Mouse (Mus musculus) gastrocnemius, adult 8-10 months (tissue): ENCODE measurements around the gene Irgc1. TPM values are rescaled to one million over a fixed set of nuclear protein-coding genes. Genes with fewer than 3 reads are reported as not detected.
"Not testable (repeated sequence)": the region's sequence is repeated elsewhere in the genome, so short reads cannot be mapped to it uniquely, and the experiment has no call there.

ENCODE experiments used
- DNase-seq, 2 experiments: peaks; one replicate each; pipeline ENCODE4 v3.0.0; 2022; ENCODE audit warnings: low spot score in 2 of 2
- total RNA-seq, 4 experiments: library from RNA; stranded (reverse); gene quantifications; 2 replicates each; pipeline ENCODE4 v1.2.4; 2022

Gene Irgc1
- total RNA-seq, 4 experiments from 2014 or later, result not detected

DNA sequence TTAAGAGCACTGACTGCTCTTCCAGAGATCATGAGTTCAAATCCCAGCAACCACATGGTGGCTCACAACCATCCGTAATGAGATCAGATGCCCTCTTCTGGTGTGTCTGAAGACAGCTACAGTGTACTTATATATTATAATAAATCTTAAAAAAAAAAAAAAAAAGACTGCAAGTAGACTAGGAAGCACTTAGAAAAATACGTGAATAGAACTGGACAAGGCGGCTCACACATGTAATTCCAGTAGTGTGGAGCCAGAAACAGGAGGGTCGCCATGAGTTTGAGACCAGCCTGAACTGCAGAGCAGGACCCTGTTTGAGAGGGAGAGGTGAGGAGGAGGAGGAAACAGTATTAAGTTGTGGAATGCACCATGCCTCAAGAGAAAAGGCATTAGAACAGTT lies 51.6 kb downstream of the Irgc1 start:
- DNase-seq, result not testable (repeated sequence)

DNA sequence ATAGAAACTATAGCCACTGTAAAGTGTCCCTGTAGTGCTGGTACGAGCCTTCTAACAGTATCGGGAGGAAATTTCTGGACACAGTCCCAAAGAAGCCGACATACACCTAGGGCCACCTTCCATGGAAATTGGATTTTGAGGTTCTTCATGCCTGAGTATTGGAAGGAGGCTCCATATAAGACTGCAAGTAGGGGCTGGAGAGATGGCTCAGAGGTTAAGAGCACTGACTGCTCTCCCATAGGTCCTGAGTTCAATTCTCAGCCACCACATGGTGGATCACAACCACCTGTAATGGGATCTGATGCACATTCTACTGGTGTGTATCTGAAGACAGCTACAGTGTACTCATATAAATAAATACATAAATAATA lies 52.0 kb downstream of the Irgc1 start:
- no peak for DNase-seq

DNA sequence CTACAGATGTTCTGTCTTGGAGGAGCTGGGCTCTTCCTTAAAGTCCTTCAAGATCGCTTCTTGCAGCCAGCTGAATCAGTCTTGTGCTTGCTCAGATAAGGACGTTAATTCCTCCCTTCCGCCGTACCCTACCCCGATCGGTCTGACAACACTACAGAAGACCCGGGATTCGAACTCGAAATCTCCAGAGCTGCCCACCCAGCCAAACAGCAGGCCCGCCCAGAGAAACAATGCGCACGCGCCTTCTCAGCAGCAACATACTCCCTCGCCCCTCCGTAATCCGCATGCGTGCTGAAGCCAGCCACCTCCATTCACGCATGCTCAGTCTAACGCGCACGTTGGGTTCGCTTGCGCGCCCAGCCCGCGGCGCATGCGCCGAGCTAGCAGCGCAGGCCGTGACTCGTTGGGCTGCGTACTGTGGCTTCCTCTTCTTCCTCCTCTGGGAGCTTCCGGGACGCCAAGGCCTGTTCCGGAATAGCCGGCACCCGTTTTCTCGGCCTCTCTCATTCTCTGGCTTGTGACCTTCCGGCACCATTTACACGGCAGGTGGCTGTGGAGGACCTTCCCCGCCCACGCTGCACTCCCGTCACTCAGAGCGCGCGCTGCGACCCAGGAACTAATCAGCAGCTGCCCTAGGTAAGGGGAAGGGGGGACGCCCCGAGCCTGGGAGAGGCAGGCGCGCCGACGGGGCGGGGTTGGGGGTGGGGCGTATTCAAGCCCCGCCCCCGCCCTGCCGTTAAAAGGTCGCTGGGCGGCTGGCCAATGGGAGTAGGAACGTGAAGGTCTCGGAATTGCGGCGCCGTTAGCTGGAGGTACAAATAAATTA lies 52.6 kb downstream of the Irgc1 start, which contains the start of gene Smg9:
Gene Smg9 (plus strand): TSS at position 364 of the 826 bp plus-strand sequence.
- peak; percentile 94 to 96 for DNase-seq

DNA sequence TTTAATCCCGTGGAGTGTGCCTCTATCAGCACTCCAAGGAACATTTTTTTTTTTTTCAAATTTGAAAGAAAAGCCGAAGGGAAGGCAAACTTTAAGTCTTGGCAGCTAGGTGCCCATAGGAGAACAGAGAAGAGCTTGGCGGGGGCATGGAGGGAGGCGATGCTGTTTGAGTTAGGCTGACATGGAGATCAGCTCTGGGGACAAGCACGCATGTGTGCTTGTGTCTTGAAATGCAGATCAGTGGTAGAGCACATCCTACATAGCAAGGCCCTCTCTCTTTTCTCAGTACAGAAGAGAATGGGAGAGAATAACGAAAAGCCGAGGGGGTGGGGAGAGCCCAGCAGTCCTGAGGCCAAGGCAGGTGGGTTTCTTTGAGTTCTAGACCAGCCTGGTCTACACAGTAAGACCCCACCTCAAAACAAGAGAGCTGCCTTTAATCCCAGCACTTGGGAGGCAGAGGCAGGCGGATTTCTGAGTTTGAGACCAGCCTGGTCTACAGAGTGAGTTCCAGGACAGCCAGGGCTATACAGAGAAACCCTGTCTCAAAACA lies 53.7 kb downstream of the Irgc1 start:
- DNase-seq, result no peak

DNA sequence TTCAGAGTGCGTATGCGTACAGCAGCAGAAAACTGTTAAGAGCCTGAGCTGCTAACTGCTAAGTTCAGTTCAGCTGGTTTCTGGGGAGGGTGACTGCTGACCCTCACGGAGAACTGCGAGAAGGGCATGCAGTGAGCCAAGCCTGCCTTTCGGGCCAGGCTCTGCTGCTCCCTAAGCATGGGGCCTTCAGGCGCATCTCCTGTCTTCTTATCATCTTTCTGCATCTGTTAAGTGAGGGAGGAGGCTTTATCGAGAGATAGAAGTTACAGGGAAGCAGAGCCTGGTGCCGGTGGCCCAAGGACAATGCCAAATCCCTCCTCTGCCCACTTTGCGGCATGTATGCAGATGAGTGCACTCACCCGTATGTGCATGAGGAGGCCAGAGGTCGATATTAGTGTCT lies 55.3 kb downstream of the Irgc1 start:
- no peak for DNase-seq

DNA sequence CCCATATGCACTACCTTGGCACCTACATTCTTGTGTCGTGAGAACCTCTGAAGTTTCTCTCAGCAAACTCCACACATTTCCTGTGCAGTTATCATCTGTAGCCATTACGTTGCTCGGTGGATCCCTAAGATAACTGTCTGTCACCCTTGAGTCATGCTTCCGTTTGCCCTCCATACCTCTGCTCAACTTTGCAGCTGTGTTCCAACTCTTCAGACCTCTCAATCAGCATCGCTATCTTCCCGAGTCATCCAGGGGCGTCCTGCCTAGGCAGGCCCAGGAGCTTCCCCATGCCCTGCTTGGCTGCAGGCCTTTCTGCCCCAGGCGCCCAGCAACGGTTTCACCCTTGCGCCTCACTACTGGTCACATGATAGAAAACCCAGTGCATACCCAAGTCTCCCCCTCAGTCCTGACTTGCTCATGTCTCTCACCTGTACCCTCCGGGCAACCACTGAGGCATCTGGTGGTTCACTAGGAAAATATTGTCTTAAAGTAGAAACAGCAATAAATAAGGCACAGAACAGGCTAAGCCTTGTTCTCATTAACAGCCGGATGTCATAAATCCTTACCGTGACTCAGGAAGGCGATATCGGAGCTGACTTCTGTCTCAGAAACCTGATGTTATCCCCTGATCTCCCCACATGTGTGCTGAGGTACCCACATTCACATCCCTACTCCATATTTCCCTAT lies 57.5 kb downstream of the Irgc1 start:
- no peak for DNase-seq

DNA sequence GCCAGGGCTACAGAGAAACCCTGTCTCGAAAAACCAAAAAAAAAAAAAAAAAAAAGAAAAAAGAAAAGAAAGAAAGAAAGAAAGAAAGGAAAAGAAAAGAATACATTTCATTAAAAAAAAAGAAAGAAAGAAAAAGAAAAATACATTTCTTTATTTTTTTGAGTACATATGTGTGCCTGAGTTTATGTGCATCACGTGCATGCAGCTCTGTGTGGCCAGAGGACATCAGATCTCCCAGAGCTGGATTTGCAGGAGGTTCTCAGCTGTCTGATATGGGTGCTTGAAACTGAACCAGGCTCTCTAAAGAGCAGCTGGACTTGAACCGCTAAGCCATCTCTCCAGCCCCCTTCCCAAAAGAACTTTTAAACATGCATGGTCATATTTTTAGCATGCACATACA lies 58.0 kb downstream of the Irgc1 start:
- DNase-seq, result no peak

DNA sequence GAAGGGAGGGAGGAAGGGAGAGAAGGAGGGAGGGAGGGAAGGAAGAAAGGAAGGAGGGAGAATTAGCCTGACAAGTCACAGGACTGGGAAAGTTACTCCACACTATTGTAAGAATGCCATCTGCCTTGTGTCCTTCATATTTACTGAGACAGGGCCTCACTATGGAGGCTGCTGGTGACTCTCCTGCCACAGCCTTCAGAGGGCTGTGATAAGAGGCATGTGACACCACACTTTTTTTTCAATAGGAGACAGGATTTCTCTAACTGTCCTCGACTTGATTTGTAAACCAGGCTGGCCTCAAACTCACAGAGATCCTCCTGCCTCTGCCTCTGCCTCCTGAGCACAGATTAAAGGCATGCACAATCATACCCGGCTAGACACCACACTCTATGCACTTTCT lies 60.4 kb downstream of the Irgc1 start:
- no peak for DNase-seq

DNA sequence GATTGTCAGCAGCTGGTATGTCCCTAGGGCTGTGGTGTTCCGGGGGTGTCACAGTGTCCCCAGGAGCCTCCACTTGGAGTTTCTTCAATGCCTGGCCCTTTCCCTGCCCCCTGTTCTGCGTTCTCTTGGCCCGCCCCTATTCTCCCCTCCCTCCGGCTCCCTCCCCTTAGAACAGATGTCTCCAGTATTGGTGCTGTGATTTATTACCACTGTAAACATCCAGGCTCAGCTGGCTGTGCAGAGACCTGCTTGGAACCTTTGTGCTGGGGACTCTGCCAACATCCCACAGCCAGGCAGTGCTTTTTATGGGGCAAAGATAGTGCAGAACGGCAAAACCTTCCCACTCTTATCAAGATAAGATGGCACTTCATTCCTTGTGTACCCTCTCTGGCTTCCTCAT lies 61.0 kb downstream of the Irgc1 start:
- peak in 1 of 2 experiments; percentile 18 for DNase-seq

DNA sequence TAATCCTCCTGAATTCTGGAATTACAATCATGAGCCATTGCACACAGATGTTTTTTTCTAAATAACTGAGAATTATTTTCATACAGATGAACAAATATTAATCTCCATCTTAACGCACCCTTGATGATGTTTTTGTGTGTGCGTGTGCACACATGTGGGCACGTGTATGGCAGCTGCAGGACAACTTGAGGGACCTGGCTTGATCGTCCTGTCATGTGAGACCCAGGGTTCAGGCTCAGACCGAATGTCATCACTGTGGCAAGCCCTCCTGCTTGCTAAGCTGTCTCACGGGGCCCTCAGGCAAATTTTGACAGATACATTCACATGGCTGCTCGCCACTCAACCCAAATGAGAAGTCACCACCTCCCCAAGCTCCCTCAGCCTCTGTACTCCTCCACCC lies 61.6 kb downstream of the Irgc1 start:
- DNase-seq, result no peak

DNA sequence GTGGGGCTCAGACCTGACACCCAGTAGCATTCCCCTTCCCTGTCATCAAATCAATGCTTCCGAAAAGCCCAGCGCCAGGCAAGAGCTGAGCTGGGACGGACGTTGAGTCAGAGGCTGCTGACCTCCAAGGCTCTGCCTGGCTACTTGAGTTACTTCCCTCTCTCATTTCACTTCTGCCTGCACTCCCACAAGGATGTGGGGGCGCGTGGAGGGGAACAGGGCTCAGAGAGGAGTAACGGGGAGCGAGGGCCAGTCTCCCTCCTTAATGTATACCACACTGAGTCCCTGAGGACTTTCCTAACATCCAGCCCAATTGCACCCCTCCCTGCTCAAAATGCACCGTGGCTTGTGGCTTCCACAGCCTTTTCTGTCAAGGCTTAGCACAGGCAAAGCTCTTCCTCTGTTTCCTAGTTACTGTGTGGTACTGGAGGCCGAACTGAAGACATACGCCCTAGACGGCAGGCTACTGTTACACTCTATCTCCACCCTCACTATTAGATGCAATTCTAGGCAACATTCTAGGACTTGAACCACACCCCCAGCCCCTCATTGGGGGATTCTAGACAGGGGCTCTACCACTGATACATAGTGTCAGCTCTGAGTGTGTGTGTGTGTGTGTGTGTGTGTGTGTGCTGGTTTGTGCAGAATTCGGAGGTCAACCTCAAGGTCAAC lies 62.4 kb downstream of the Irgc1 start:
- no peak for DNase-seq

DNA sequence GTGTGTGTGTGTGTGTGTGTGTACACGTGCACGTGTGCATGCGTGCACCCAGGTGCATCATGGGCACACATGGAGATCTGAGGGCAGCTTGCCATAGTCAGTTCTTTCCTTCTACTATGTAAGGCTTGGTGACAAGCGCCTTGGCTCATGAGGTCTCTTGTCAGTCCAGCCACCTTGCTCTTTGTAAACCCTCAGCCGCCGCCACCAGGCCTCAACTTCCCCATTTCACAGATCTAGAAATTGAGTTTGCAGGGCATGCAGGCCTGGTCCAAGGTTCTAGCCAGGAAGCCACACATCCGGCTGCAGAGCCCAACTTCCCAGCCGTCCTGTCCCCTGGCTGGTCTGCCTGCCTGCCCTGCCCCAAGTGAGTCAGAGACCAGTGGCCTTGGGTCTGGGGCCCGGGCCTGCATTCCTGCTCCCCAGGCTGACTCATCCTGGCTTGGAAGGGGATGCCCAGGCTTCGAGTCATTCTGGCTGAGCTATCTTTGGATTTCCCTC lies 65.0 kb downstream of the Irgc1 start:
- peak in 1 of 2 experiments; percentile 46 for DNase-seq

DNA sequence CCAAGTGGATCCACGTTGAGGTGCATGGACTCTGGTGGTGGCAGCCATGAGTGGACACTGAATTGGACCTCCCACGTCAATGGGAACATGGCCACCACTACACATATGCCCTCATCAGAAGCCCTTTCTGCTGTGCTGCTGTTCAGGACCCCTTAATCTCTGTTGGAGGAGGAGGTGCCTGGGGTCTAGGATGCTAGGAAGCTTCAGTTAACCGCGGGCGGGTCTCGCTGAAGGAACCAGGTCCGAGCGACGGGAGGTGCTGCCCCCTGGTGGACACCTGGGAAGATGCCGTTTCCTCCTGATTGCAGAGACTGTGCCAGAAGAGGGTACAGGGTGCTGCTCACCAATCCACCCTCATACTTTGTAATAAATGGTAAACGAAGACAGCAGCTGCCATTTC lies 67.3 kb downstream of the Irgc1 start:
- no peak for DNase-seq

DNA sequence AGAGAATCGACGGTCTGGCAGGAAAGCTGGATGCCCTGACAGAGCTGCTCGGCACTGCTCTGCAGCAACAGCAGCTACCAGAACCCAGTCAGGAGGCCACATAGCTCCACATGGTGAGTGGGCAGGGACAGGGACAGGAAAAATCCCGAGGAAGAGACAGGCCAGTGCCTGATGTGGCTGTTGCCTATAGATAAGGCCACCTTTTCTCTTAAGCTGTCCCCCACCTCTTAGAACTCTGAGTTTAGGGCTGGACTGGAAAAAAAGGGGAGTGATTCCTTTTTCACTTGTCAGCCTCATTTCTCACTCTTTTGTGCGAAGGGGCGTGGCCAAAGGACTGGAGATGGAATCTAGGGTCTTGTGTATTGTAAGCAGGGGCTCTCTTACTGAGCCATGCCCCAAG lies 68.0 kb downstream of the Irgc1 start:
- no peak for DNase-seq

DNA sequence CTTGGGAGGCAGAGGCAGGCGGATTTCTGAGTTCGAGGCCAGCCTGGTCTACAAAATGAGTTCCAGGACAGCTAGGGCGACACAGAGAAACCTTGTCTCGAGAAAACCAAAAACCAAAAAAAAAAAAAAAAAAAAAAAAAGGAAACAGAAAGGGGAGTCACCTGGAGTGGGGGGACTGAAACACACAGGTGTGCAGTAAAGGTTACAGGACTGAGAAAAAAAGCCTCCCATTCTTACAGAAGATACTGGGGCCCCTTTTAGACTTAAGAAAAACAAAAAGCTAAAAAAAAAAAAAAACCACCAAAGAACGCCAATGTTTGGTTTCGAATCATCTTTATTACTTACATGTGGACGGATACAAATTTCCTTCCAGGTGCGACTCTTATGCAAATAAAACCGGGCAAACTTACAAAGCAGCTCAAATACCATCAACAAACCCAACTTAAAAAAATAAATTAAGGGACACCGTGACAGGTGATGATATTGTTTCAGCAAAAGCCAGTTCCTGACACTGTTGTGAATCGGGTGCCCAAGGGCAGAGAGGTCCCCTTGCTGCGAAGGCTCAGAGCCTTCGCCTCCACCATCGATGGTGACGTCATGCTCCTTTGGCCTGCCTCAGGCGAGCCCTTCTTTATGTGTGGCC lies 69.2 kb downstream of the Irgc1 start:
- no peak for DNase-seq

Other genes with a start within 250 kb of the Irgc1 start
- gene Zfp111, start 240.9 kb downstream of the Irgc1 start, total RNA-seq, result 1 to 10 TPM; 2.1 to 3.7 (median 2.9) TPM
- gene Zfp109, start 214.7 kb downstream of the Irgc1 start, total RNA-seq, result 1 to 10 TPM; 2.1 to 3.5 (median 3.2) TPM
- gene Zfp108, start 197.5 kb downstream of the Irgc1 start, total RNA-seq, result 1 to 10 TPM; 2.0 to 2.4 (median 2.2) TPM
- gene Zfp93, start 181.9 kb downstream of the Irgc1 start, total RNA-seq, result 1 to 10 TPM; 5.9 to 6.9 (median 6.2) TPM
- 1 to 10 TPM; 2.8 to 4.9 (median 3.3) TPM for gene Zfp61, start 151.1 kb downstream of the Irgc1 start, total RNA-seq
- gene Zfp94, start 135.6 kb downstream of the Irgc1 start, total RNA-seq, result 1 to 10 TPM; 1.7 to 3.1 (median 2.9) TPM
- gene Tescl, start 118.4 kb downstream of the Irgc1 start, total RNA-seq, result not detected
- not detected for gene Lypd5, start 103.1 kb downstream of the Irgc1 start, total RNA-seq
- under 1 TPM; 0.17 to 0.74 (median 0.24) TPM for gene Kcnn4, start 82.0 kb downstream of the Irgc1 start, total RNA-seq
- 10 to 100 TPM in 2 of 4 experiments, 1 to 10 TPM in 2; 8.8 to 10.4 (median 9.9) TPM for gene Smg9, start 52.7 kb downstream of the Irgc1 start, total RNA-seq
- gene Plaur, start 10.2 kb upstream of the Irgc1 start, total RNA-seq, result under 1 TPM; 0.41 to 0.92 (median 0.63) TPM
- gene Cadm4, start 29.7 kb upstream of the Irgc1 start, total RNA-seq, result 1 to 10 TPM in 3 of 4 experiments, under 1 TPM in 1; 0.87 to 3.6 (median 1.8) TPM
- gene Zfp428, start 54.7 kb upstream of the Irgc1 start, total RNA-seq, result 1 to 10 TPM; 2.5 to 5.2 (median 4.0) TPM
- not detected for gene AC161166.1, start 60.2 kb upstream of the Irgc1 start, total RNA-seq
- gene Irgq, start 78.4 kb upstream of the Irgc1 start, total RNA-seq, result 10 to 100 TPM; 10.9 to 15.8 (median 12.7) TPM
- gene Pinlyp, start 93.8 kb upstream of the Irgc1 start, total RNA-seq, result not detected
- 10 to 100 TPM; 16.1 to 22.1 (median 17.3) TPM for gene Xrcc1, start 94.0 kb upstream of the Irgc1 start, total RNA-seq
- gene Ethe1, start 135.2 kb upstream of the Irgc1 start, total RNA-seq, result 10 to 100 TPM; 23.1 to 30.0 (median 24.6) TPM
- gene Zfp575, start 135.3 kb upstream of the Irgc1 start, total RNA-seq, result under 1 TPM in 1 of 4 experiments, not detected in 3; 0.10 TPM
- gene Phldb3, start 158.5 kb upstream of the Irgc1 start, total RNA-seq, result under 1 TPM; 0.27 to 0.75 (median 0.61) TPM
- not detected for gene Lypd3, start 184.3 kb upstream of the Irgc1 start, total RNA-seq
- gene Tex101, start 224.4 kb upstream of the Irgc1 start, total RNA-seq, result not detected